Mouse (Mus musculus): ENCODE measurements around the gene Coro1a.
"Not testable (repeated sequence)": the region's sequence is repeated elsewhere in the genome, so short reads cannot be mapped to it uniquely, and the experiment has no call there.

Gene Coro1a

DNA sequence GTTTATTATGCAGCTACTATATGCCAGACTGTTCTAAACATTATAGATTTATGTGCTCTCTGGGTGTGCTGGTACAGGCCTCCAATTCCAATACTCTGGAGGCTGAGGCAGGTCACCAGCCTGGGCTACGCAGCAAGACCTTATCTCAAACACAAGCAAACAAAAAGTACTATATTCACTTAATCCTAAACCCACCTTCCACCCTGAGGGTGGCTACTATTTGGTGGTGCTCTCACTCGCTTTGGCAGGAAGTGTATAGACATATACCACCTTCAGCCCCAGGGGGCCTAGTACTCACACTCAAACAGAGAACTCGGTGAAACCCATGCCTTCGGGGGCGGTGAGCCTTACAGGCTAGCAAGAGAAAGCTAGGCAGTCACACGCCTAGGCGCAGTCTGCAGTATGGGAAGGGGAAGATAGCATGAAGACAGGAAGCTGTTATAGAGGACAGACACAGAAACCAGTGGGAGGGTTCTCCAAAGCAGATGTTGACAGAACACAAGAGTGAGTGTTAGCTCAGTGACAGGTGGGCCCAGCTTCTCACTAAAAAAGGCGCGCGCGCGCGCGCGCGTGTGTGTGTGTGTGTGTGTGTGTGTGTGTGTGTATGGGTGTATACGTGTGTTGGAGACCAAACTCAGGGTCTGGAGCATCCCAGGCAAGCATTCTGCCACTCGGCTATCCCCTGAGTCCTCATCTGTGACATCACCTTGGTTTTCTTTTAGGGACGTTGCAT lies at the start of gene Coro1a:
Coro1a (minus strand) TSS at position 346 of the 733 bp plus-strand sequence.
- no peak for DNase-seq

DNA sequence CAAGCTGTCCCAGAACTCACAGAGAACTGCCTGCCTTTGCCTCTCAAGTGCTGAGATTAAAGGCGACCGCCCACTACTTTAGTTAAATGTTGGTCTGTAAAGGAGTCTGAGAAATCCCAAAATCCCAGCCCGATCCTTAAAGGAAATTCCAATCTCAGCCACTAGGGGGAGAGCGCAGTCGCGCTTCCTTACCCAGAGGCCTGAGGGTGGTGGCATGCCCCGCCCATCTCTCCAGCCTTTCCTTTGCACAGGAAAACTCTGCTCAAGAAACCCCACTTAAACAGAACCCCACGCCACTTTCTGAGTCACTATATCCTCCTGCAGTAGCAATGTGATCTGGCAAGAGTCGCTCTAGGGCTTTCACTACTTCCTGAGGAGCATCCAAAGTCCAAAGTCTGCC lies 47.3 kb upstream of the Coro1a start:
- peak; percentile 90 for DNase-seq

DNA sequence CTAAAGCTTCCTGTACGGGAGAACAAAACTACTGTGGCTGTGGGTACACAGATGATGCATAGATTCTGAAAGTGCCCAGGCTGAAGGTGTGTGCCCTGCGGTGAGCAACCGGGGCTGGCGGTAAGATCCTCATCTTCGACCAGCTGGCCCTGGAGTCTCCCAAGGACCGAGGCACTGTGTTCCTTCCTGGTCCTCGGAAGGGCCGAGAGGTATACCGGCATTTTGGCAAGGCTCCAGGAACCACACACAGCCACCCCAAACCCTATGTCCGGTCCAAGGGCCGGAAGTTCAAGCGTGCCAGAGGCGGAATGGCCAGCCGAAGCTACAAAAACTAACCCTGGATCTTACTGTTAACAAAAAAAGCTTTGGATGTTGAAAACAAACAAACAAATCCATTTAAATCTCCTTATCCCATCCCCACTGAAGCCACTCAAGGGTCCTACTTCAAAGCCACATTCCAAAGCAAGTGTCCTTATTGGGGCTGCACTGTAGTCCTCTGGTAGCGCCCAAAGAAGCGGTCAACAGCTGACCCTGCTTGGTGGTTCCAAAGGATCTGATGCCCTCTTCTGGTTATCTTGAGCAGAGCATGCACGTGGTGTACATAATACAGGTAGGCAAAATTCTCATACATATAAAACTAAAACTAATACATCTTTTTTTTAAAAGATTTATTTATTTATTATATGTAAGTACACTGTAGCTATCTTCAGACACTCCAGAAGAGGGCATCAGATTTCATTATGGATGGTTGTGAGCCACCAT lies 42.2 kb upstream of the Coro1a start:
- DNase-seq = peak; percentile 16

DNA sequence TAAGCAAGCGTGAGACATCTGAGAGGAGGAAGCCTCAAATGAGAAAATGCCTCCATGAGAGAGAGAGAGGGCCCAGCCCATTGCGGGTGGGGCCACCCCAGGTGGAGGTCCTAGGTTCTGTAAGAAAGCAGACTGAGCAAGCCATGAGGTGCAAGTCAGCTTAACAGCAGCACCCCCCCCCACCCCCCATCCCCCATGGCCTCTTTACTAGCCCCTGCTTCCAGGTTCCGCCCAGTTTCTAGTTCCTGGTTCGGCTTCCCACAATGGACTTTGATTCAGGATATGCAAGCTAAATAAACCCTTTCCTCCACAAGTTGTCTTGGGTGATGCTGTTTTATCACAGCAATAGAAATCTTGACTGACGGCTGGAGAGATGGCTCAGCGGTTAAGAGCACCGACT lies 41.2 kb upstream of the Coro1a start:
- DNase-seq = no peak

DNA sequence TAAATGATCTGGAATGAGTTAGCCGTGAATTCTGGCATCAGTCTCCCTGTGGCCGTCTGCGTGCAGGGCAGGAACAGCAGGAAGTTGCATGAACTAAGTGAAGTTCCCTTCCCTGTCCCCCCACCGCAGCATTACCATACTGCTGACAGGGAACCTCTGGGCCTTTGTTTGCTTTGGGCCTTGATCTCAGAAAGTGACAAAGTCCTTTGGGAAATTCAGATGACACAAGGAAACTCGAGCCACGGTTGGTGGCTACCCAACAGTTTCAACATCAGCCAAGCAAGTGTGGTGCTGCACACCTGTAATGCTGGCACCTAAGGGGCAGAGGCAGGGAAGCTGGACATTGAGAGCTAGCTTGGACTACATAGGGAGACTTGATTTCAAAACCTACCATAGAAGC lies 39.2 kb upstream of the Coro1a start:
- DNase-seq = no peak

DNA sequence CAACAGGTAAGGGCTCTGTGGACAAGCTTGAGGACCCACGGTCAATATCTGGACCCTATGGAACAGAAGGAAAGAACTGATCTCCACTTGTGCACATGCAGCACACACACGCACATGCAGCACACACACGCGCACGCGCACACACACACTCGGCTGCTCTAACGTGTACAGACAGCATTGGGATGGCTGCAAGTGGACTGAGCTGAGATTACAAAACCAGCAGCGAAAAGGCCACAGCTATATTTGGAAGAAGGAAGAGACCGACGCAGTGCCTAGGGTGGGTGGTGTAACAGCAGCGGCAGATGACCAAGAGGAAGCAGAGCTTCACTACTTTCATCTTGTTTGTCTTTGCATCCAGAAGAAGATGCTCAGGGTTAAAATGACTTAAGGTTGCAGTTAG lies 38.5 kb upstream of the Coro1a start:
- DNase-seq = no peak

DNA sequence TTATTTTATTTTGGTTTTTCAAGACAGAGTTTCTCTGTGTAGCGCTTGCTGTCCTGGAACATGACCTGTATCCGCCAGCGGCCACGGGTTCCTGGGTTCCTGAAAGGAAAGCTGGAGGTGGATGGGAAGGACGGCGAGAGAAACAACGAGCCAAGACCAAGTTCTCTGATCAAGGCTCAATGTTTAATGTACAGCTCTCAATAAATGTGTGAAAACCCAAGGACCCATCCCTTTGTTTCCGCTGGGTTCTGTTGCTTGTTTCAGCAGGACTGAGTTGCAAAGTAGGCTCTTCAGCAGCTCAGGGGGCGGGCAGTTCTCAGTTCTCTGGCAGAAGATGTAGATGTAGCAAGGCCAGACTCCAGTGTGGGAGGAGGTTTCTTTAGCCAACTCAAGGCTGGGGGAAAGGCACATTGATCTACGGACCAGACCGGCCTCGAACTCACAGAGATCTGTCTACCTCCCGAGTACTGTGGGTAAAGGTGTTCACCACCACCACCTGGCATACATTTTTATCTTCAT lies 34.4 kb upstream of the Coro1a start:
- DNase-seq = no peak

DNA sequence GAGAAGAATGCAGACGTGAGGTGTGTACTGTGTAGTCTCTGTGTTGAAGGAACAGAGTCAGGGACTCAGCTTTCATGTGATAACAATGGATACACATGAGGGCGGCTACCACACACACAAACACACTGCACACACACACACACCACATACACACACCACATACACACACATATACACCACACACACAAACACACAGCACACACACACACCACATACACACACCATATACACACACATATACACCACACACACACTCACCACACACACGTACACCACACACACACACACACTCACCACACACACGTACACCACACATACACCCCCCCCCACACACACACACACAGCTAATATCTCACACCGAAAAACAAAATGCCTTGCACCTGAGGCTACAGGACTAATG lies 33.9 kb upstream of the Coro1a start:
- no peak for DNase-seq

DNA sequence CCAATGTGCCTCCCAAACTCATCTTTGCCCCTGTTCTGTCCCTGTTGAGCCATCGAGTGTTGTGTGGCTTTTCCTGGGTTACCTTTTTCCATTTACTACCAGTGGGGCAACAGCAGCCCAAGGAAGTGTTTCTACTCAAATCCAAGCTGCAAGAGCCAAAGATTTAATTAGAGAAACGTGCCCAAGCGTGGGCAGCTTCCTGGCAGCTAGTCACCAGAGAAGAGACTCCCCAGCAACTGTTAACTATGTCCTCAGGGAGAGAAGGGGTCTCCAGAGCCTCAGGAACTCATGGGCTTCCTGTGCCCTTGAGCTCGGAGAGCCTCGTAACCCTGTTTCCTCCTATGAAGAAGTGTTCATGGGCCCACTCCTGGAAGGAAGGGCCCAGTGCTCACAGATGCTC lies 33.4 kb upstream of the Coro1a start:
- DNase-seq = no peak

DNA sequence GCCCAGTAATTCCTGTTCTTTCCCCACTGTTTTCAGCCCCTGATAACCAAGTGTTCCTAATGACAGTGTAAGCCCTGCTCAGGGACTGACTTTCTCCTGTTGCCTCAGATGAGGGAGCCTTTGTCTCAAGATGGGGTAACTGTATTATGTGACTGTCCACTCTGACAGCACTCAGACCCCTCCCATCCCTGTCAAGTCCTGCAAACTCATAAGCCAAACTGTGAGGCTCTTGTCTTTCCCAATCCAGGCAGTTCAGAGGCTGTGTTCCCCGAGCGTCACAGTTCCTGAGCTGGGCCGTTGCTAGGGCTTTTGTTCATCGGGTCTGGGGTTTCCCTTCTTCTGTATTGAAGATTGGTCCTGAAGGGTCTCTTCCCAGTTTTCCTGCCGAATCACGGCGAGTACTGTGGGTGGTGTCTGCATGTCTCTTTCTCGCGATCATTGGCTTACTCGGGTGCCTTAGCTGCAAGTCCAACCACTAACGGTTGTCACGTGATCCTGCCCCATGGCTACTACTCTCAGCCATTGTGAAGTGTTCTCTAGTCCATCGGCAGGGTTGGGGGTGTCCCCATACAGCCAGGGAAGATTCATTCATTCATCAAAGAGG lies 32.6 kb upstream of the Coro1a start:
- DNase-seq = no peak

DNA sequence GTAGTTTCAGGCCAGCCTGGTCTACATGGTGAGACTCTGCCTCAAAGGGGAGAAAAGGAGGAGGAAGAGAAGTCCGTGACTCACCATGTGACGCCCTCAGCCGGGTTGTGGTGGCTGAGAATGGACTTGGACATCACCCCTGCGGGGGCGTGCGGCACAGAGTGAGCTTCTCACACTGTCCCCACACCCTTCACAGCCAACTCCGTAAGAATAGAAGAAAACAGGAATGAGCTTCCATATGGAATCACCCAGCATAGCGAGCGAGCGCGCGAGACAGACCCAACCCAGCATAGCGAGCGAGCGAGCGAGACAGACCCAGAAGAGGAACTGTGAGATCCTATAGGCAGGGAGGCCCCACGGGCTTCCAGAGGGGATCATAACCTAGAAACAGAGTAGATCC lies 32.0 kb upstream of the Coro1a start:
- no peak for DNase-seq

DNA sequence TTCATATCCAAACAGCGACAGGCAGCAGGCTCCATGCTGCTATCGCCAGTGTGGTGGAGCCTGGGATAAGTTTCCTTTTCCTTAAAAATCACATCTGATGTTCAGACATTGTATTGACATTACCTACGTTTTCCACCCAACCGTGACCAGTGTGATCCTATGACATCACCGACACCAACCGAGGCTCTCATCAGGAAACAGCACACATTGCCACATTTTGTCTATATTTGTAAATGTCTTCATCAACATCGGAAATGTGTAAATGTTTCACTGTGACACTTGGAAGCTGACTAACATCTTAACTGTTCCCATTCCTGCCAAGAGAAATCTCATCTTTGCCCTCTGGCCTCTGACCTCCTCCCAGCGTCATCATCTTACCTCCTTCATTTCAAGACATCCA lies 28.5 kb upstream of the Coro1a start:
- DNase-seq = no peak

DNA sequence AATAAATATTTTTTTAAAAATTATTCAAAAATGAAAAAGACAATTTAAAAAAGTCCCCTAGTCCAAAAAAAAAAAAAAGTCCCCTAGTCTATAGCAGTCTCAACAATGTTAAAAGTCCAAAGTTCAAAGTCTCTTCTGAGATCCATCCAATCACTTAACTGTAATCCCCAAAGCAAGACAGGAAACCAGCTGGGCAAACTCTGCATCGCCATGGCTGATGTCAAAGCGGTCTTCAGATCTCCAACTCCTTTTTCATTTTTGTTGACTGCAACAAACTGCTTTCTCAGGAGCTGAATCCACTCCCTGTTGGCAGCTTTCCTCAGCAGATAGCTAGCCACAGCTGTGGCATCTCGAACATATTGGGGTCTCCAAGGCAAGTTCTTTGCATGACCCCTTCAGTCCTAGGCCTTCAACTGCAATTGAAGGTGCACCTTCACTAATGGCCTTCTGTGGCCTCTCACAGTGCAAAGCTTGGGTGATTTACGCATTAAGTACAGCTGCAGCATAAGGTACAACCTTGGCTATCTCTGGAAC lies 22.7 kb upstream of the Coro1a start:
- not testable (repeated sequence) for DNase-seq

DNA sequence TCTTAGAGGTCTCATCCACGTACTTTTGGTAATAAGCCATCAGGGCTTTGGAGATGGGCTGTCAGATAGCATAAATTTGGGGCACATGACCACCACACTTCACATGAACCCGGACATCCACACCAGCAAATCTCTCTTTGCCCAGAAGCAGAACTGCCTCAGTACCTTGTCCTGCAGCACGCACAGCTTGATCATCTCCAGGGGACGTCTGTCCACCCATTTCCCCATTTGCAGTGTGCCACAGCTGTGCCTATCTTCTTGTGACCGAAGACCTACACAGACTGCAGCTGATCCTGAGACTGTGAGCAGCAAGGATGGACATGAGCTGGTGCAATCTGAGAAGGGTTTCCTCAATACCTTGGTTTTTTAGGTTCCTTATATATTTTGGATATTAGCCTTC lies 18.1 kb upstream of the Coro1a start:
- DNase-seq = no peak

DNA sequence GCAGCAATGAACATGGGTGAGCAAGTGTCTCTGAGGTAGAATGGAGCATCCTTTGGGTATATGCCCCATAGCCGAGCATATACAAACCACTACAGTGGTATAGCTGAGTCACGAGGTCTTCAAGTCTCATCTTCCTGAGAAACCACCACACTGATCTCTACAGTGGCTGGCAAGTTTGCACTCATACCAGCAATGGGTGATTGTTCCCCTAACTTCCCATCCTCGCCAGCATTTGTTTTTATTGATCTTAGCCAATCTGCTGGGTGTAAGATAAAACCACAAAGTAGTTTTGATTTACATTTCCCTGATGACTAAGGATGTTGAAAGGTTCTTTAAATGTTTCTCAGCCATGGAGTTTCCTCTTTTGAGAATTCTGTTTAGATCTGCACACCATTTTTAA lies 17.5 kb upstream of the Coro1a start:
- DNase-seq = no peak

DNA sequence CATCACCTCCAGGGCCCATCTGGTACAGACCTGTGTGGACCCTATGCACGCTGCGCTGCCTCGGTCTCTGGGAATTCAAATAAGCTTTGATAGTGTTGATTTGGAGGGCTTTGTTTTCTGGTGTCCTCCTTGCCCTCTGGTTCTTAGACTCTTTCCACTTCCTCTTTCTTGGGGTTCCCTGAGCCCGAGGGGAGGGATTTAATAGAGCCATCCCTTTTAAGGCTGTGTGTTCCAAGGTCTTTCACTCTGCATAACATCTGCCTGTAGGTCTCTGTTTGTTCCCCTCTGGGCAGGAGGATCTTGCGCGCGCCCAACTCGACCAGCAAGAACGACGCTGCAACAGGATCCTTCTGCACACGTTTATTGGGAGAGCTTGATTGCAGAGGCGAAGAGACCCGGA lies 14.0 kb upstream of the Coro1a start:
- DNase-seq = no peak

DNA sequence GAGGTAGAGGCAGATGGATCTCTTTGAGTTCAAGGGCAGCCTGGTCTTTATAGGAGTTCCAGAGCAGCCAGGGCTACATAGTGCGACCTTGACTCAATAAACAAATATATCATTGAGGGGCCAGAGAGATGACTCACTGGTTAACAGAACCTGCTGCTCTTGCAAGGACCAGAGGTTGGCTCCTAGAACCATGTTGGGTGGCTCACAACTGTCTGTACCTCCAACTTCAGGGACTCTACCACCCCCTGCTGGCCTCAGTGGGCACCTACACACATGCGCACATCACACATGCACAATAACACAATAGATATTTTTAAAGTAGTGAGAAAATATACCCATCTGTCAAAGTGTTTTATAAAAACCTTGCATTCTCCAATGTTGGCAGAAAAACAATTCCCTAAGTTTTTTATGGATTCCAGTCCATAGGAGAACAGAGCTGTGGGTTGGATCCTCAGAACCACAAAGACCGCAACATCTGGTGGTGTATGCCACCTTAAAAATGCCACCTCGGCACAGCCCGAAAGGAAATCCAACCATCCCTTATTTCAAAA lies 11.3 kb upstream of the Coro1a start:
- no peak for DNase-seq

DNA sequence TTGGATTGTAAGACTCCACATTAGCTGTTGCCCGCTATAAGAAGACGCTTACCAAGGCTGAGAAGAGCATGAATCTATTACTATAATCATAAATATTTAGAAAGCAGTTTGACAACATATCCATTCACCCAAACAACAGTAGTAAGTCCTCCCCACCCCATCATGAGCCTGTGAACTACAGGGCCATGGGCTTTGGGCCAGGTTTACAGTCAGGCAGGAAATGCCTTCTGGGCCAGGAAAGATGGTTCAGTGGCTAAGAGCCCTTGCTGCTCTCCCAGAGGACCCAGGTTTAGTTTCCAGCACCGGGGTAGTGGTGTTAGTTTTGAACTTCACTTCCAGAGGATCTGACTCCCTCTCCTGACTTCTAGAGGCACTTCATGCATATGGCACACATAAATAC lies 10.0 kb upstream of the Coro1a start:
- no peak for DNase-seq

DNA sequence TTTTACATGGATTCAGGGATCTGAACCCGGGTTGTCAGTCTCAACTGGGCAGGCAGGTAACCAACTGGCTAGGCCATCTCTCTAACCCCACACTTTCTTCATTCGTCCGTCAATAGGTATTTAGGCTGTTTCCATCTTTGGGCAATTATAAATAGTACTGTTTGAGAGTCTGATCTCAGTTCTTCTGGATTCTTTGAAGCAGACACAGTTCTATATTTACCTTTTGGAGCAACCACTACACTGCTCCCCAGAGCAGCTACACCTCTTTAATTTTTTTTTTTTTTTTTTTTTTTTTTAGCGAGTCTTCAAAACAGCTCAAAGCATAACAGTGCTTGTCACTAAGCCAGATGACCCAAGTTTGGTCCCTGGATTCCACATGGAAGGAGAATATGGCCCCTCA lies 8.1 kb upstream of the Coro1a start:
- DNase-seq = no peak

DNA sequence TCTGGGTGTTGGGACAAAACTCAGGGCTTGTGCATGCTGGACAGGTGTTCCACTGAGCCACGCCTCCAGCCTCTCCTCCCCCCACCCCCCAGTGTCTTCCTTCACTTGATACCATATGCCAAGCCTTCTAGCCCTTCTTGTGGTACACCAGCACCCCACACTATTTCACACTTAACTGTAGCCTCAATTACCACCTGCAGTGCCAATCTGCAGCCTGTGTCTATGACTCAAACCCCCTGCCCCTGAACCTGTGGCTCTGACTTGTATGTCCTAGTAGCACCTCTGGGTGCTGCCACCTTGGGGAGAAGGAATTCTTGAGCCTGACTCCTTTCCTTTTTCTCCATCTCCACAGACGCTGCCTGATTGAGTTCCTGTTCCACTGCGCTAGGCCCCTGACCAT lies 4.3 kb upstream of the Coro1a start:
- DNase-seq = no peak

DNA sequence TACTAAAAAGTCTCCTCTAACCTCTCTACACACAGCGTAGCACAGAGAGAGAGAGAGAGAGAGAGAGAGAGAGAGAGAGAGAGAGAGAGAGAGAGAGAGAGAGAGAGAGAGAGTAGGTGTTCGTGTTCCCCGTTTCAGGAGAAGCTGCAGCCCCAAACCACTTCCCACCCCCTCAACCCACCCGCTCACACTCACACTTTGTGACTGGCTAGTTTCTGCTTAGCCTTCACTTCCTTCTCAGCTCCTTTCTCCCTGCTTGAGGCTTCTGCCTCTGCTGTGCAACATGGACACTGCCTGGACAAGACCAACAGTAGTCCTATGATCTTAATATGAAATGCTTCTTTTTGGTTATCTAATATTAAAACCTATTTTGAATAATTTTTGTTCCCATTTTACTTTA lies 2.7 kb upstream of the Coro1a start:
- DNase-seq = no peak

DNA sequence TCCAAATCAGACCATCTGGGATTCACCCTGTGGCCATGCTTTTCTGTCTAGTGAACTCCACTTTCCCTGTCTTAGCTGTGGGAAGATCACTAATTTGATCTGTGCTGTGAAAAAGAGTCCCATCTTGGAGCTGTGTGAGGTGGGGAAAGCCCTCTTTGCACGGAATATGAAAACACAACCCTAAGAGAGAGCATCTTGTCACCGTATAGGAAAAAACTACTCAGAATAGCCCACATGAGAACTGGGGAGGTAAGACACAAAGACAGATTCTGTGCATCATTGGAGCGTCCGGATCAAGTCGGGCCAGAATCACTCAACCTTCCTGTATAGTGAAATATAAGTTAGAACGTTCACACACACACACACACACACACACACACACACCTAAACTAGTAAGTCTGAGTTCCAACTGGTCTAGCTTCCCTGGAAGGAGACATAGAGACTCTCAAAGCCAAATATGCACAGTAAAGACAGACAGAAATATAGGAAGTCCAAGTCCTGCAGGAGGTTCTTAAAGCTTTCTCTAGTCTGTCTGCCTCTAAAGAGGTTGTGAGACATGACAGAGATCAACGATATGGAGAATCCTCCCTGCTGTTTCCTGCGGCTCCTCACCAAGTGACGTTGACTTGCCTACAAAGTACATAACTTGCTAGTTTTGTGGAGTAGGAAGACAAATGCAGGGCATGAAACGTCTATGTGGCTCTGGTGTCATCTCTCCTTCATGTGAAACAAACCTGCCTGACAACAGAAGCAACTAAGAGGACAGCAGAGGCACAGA lies 777 bp upstream of the Coro1a start:
- no peak for DNase-seq
